In genomic region chr7:19716822-19717221, GRCm38 (mm10) we compare ENCODE assay signal across 9 mouse cellular contexts. TPM values are rescaled to one million over a fixed set of nuclear protein-coding genes. Genes with fewer than 3 reads are reported as not detected.
A peak's percentile ranks its signal among the peaks of the same experiment; 100 is the strongest.
DNase-seq lines count a peak whose midpoint lies in the region; ATAC-seq and TF ChIP-seq lines count a peak whose summit lies in the region.
"Had no signal": no experiment of that assay in that cellular context is flagged by ENCODE, and none has a peak within 500 bp of the region (broad histone marks: within the 10 kb centered on the region; RNA-seq: fewer than 3 reads in every experiment).

No protein-coding gene starts in this region.

- peak overlapping the region in 2 of 3 experiments; percentile 52 to 64 for H3K4me3 ChIP-seq in CH12.LX (replicated peaks in 1 of 3; ENCODE audit: low read depth in 2 of 3, low read length in 2 of 3, poor library complexity in 1 of 3)
- H3K4me3 ChIP-seq in hindbrain, embryonic 10.5 days, result peak overlapping the region; percentile 100
- H3K4me3 ChIP-seq in liver, embryonic 16.5 days (ENCODE audit: low read depth, low read length), result no peak overlapping the region; the same call in 1 of the 2 replicates

- peaks cover 9 to 38% of the 10 kb centered on the region in 2 experiments; a peak in 3 of 4 replicates for H3K4me1 ChIP-seq in CH12.LX (ENCODE audit: control insufficient read depth in 1 of 2, insufficient read depth in 2 of 2)
- peaks cover 23% of the 10 kb centered on the region for H3K4me1 ChIP-seq in hindbrain, embryonic 10.5 days (replicated peaks)
- peaks cover 24% of the 10 kb centered on the region for H3K4me1 ChIP-seq in liver, embryonic 16.5 days (ENCODE audit: control insufficient read depth, low read depth, low read length)

- no peak for TF ChIP-seq POLR2A in CH12.LX (IDR thresholded peaks at IDR 0.05; ENCODE audit: low read depth, low read length)

- peaks cover 17 to 25% of the 10 kb centered on the region in 2 experiments for H3K36me3 ChIP-seq in CH12.LX (replicated peaks in 1 of 2; ENCODE audit: control insufficient read depth in 1 of 2, insufficient read depth in 1 of 2, low read length in 1 of 2)
- peaks cover 65% of the 10 kb centered on the region for H3K36me3 ChIP-seq in hindbrain, embryonic 10.5 days
- H3K36me3 ChIP-seq in liver, embryonic 16.5 days (ENCODE audit: control insufficient read depth, insufficient read depth), result peaks cover 12% of the 10 kb centered on the region

- peaks cover 9% of the 10 kb centered on the region for H3K9me3 ChIP-seq in CH12.LX (replicated peaks; ENCODE audit: low read length)
- H3K9me3 ChIP-seq in hindbrain, embryonic 10.5 days, result peaks cover 15% of the 10 kb centered on the region
- H3K9me3 ChIP-seq in liver, embryonic 16.5 days (replicated peaks; ENCODE audit: control insufficient read depth, low read length), result no peaks in the 10 kb centered on the region

- peak overlapping the region; percentile 45 for H3K27ac ChIP-seq in CH12.LX (ENCODE audit: insufficient read depth, low read depth)
- peak overlapping the region; percentile 87 for H3K27ac ChIP-seq in hindbrain, embryonic 10.5 days
- no peak overlapping the region for H3K27ac ChIP-seq in liver, embryonic 16.5 days (ENCODE audit: low read length)

- dilution Hi-C loops in CH12.LX (cut with MboI; ENCODE audit: extremely low pct_ligation_motif_present, extremely low pct_unique_long_range_greater_than_20kb, low sequenced_read_pairs), result no loop called here

- TF ChIP-seq RAD21 in CH12.LX (IDR thresholded peaks at IDR 0.05; ENCODE audit: low read depth, low read length), result no peak

- TF ChIP-seq CTCF in CH12.LX (conservative IDR thresholded peaks at IDR 0.05 in 1 of 2, IDR thresholded peaks at IDR 0.05 in 1 of 2; ENCODE audit: low read depth in 2 of 2, low read length in 2 of 2), result no peak

- peak; percentile 73 for DNase-seq in cerebellum, adult 9-11 months
- no peak for DNase-seq in cerebellum, adult 8-10 months
- no peak for DNase-seq in CH12.LX (ENCODE audit: extremely low read depth)
- no peak for DNase-seq in hindbrain, embryonic 10.5 days (ENCODE audit: low spot score)
- no peak for DNase-seq in gastrocnemius, postnatal 4 days (ENCODE audit: low spot score in 2 of 2)
- no peak for DNase-seq in left cerebral cortex, adult 9 months (ENCODE audit: low spot score in 2 of 2)
- DNase-seq: adrenal gland, postnatal 10 days had no signal

- H3K79me2 ChIP-seq in CH12.LX (replicated peaks; ENCODE audit: control insufficient read depth, extremely low read depth, insufficient read depth, poor library complexity, severe bottlenecking), result peaks cover 18% of the 10 kb centered on the region

- H3K27me3 ChIP-seq in CH12.LX (replicated peaks), result no peaks in the 10 kb centered on the region
- H3K27me3 ChIP-seq in hindbrain, embryonic 10.5 days (ENCODE audit: insufficient read depth, poor library complexity, severe bottlenecking), result no peaks in the 10 kb centered on the region
- H3K27me3 ChIP-seq in liver, embryonic 16.5 days (ENCODE audit: control insufficient read depth, insufficient read depth, low read depth, low read length), result no peaks in the 10 kb centered on the region

- in situ Hi-C loops in CH12.LX (cut with MboI; ENCODE audit: low pct_ligation_motif_present, low pct_unique_long_range_greater_than_20kb, low sequenced_read_pairs), result no loop called here

- H3K9ac ChIP-seq in CH12.LX (ENCODE audit: insufficient read depth, low read depth), result peak overlapping the region; percentile 69
- no peak overlapping the region for H3K9ac ChIP-seq in liver, embryonic 16.5 days (ENCODE audit: low read depth, low read length)

- ATAC-seq in liver, embryonic 16.5 days (ENCODE audit: low read depth), result no peak
- no peak for ATAC-seq in erythroid progenitor cell, adult 5-6 weeks (replicated peaks; ENCODE audit: low FRiP score, poor library complexity, severe bottlenecking)

- WGBS in hindbrain, embryonic 10.5 days, result 87% methylated on average over 2 of the region's 2 CpGs
- WGBS in liver, embryonic 16.5 days (ENCODE audit: insufficient replicate concordance), result 71% methylated on average over 2 of the region's 2 CpGs

- no peak for TF ChIP-seq EP300 in CH12.LX (IDR thresholded peaks at IDR 0.05; ENCODE audit: low read length)

- peak overlapping the region; percentile 81; the same call in 1 of the 2 replicates for H3K4me2 ChIP-seq in CH12.LX (ENCODE audit: insufficient read depth, low read depth, poor library complexity, severe bottlenecking)
- peak overlapping the region; percentile 86 for H3K4me2 ChIP-seq in liver, embryonic 16.5 days (ENCODE audit: low read depth, low read length)

TF ChIP-seq in CH12.LX, 34 proteins besides CTCF, POLR2A, EP300 and RAD21:
- TF ChIP-seq E2F4 (IDR thresholded peaks at IDR 0.05; ENCODE audit: insufficient replicate concordance, low read depth, low read length) (no peak), USF2 (conservative IDR thresholded peaks at IDR 0.05; ENCODE audit: low read depth, low read length) (no peak), POLR2AphosphoS2 (IDR thresholded peaks at IDR 0.05; ENCODE audit: low read depth, low read length) (no peak), MAZ (IDR thresholded peaks at IDR 0.05; ENCODE audit: low read depth, low read length) (no peak), ZKSCAN1 (IDR thresholded peaks at IDR 0.05; ENCODE audit: borderline replicate concordance, low read depth, low read length) (no peak), BHLHE40 (IDR thresholded peaks at IDR 0.05; ENCODE audit: low read depth, low read length) (no peak)

RNA-seq across cellular contexts. Expression of gene Tomm40, which starts 1.6 kb away (rescaled TPM):
- total RNA-seq in CH12.LX (2012; rRNA removed) (179 and 214 TPM in 2 replicates), CH12.LX (2014; rRNA removed) (115 TPM in 2 replicates)
- polyA plus RNA-seq in CH12.LX (2012; ENCODE audit: insufficient read length, low read depth), result 197 and 221 TPM in 2 replicates
- polyA plus RNA-seq in hindbrain, embryonic 10.5 days (2016; fragmentation: Nextera tagmentation; extraction: Ambion mirVana), result 209 and 211 TPM in 2 replicates
- 47.3 and 51.8 TPM in 2 replicates for polyA plus RNA-seq in liver, embryonic 16.5 days (2015; fragmentation: Nextera tagmentation; extraction: Ambion mirVana)
- total RNA-seq in erythroid progenitor cell, adult 5-6 weeks (2015; ENCODE audit: low replicate concordance), result 14.7 and 16.9 TPM in 2 replicates
- 8.9 and 10.4 TPM in 2 replicates for total RNA-seq in erythroid progenitor cell, adult 5-6 weeks (2017; ENCODE audit: low replicate concordance)
- 10 to 100 TPM; 68.4 to 72.0 TPM for total RNA-seq in gastrocnemius, postnatal 4 days (2021)

RNA-seq across cellular contexts. Expression of gene Apoe, which starts 17.8 kb away (rescaled TPM):
- total RNA-seq in CH12.LX (2012; rRNA removed) (10.0 and 10.5 TPM in 2 replicates), CH12.LX (2014; rRNA removed) (6.2 and 6.4 TPM in 2 replicates)
- polyA plus RNA-seq in CH12.LX (2012; ENCODE audit: insufficient read length, low read depth), result 16.7 and 21.4 TPM in 2 replicates
- 179 and 230 TPM in 2 replicates for polyA plus RNA-seq in hindbrain, embryonic 10.5 days (2016; fragmentation: Nextera tagmentation; extraction: Ambion mirVana)
- polyA plus RNA-seq in liver, embryonic 16.5 days (2015; fragmentation: Nextera tagmentation; extraction: Ambion mirVana), result 3,720 and 4,229 TPM in 2 replicates
- 49.9 and 66.0 TPM in 2 replicates for total RNA-seq in erythroid progenitor cell, adult 5-6 weeks (2015; ENCODE audit: low replicate concordance)
- 260 and 282 TPM in 2 replicates for total RNA-seq in erythroid progenitor cell, adult 5-6 weeks (2017; ENCODE audit: low replicate concordance)
- total RNA-seq in gastrocnemius, postnatal 4 days (2021), result 100 to 1,000 TPM; 136 to 167 TPM

RNA-seq across cellular contexts. Expression of gene Apoc1, which starts 24.4 kb away (rescaled TPM):
- total RNA-seq in CH12.LX (2012; rRNA removed), result not detected in 2 replicates
- total RNA-seq in CH12.LX (2014; rRNA removed), result not detected in 2 replicates
- polyA plus RNA-seq in CH12.LX (2012; ENCODE audit: insufficient read length, low read depth), result not detected in 2 replicates
- 2.2 and 2.3 TPM in 2 replicates for polyA plus RNA-seq in hindbrain, embryonic 10.5 days (2016; fragmentation: Nextera tagmentation; extraction: Ambion mirVana)
- 919 and 984 TPM in 2 replicates for polyA plus RNA-seq in liver, embryonic 16.5 days (2015; fragmentation: Nextera tagmentation; extraction: Ambion mirVana)
- total RNA-seq in erythroid progenitor cell, adult 5-6 weeks (2015; ENCODE audit: low replicate concordance), result 28.1 TPM in 1 of 2 replicates, not detected in the other
- not detected in 2 replicates for total RNA-seq in erythroid progenitor cell, adult 5-6 weeks (2017; ENCODE audit: low replicate concordance)
- 10 to 100 TPM in 1 of 2 experiments, 1 to 10 TPM in 1; 1.7 to 14.7 TPM for total RNA-seq in gastrocnemius, postnatal 4 days (2021)

RNA-seq across cellular contexts. Expression of gene Nectin2, which starts 33.5 kb away (rescaled TPM):
- total RNA-seq in CH12.LX (2012; rRNA removed) (9.1 and 14.1 TPM in 2 replicates), CH12.LX (2014; rRNA removed) (3.0 and 3.4 TPM in 2 replicates)
- polyA plus RNA-seq in CH12.LX (2012; ENCODE audit: insufficient read length, low read depth), result 6.3 and 6.5 TPM in 2 replicates
- 89.0 and 99.8 TPM in 2 replicates for polyA plus RNA-seq in hindbrain, embryonic 10.5 days (2016; fragmentation: Nextera tagmentation; extraction: Ambion mirVana)
- polyA plus RNA-seq in liver, embryonic 16.5 days (2015; fragmentation: Nextera tagmentation; extraction: Ambion mirVana), result 12.9 and 15.8 TPM in 2 replicates
- total RNA-seq in erythroid progenitor cell, adult 5-6 weeks (2015; ENCODE audit: low replicate concordance), result not detected in 2 replicates
- total RNA-seq in erythroid progenitor cell, adult 5-6 weeks (2017; ENCODE audit: low replicate concordance), result 0.64 TPM in 1 of 2 replicates, not detected in the other
- 10 to 100 TPM; 21.1 to 23.2 TPM for total RNA-seq in gastrocnemius, postnatal 4 days (2021)

RNA-seq across cellular contexts. Expression of gene Apoc4, which starts 35.5 kb away (rescaled TPM):
- not detected in 2 replicates for total RNA-seq in CH12.LX (2012; rRNA removed)
- total RNA-seq in CH12.LX (2014; rRNA removed), result not detected in 2 replicates
- not detected in 2 replicates for polyA plus RNA-seq in CH12.LX (2012; ENCODE audit: insufficient read length, low read depth)
- not detected in 2 replicates for polyA plus RNA-seq in hindbrain, embryonic 10.5 days (2016; fragmentation: Nextera tagmentation; extraction: Ambion mirVana)
- 405 and 488 TPM in 2 replicates for polyA plus RNA-seq in liver, embryonic 16.5 days (2015; fragmentation: Nextera tagmentation; extraction: Ambion mirVana)
- not detected in 2 replicates for total RNA-seq in erythroid progenitor cell, adult 5-6 weeks (2015; ENCODE audit: low replicate concordance)
- not detected in 2 replicates for total RNA-seq in erythroid progenitor cell, adult 5-6 weeks (2017; ENCODE audit: low replicate concordance)
- total RNA-seq in gastrocnemius, postnatal 4 days (2021), result 1 to 10 TPM in 1 of 2 experiments, under 1 TPM in 1; 0.42 to 4.7 TPM

Comparison
In these comparisons a context has a peak if more than half of its experiments do, and no peak if none do; other contexts are left out.
1. RNA of gene Apoe, which starts 17.8 kb away (total RNA-seq): 49.9 to 282 TPM in erythroid progenitor cell, adult 5-6 weeks and 136 to 167 TPM in gastrocnemius, postnatal 4 days; 6.2 to 10.5 TPM in CH12.LX; every median in the first group is over 4 times any median in the second.